Mouse (Mus musculus) liver, embryonic 11.5 days (tissue): ENCODE data around the gene Rab3a. TPM values are rescaled to one million over a fixed set of nuclear protein-coding genes. Genes with fewer than 3 reads are reported as not detected.

Experiments
- ATAC-seq: fragments of 200-750 bp; cut with Nextera tagmentation; replicated peaks from 2 replicates; pipeline ENCODE4 v1.8.0; 2017; ENCODE audit warnings: moderate number of reproducible peaks, mild to moderate bottlenecking, moderate TSS enrichment, moderate library complexity; ENCODE audit not compliant: low FRiP score
- DNase-seq: peaks from one replicate; pipeline ENCODE4 v3.0.0-alpha.2; 2017; ENCODE audit warnings: low spot score
- H3K27ac ChIP-seq: fragments of 300-500 bp; sonication (generic); 2 replicates; pipeline ENCODE4 v1.5.1; 2014; ENCODE audit warnings: mild to moderate bottlenecking, low read depth, low read length, control low read depth
- H3K27me3 ChIP-seq: fragments of 300-500 bp; sonication (generic); replicated peaks from 2 replicates; pipeline ENCODE4 v1.6.1; 2014; ENCODE audit warnings: low read length, mixed read lengths; ENCODE audit not compliant: control insufficient read depth, insufficient read depth
- H3K36me3 ChIP-seq: fragments of 300-500 bp; sonication (generic); 2 replicates; pipeline ENCODE4 v1.6.1; 2014; ENCODE audit warnings: mild to moderate bottlenecking, low read length, moderate library complexity, mixed read lengths; ENCODE audit not compliant: control insufficient read depth, insufficient read depth
- H3K4me1 ChIP-seq: fragments of 300-500 bp; sonication (generic); replicated peaks from 2 replicates; pipeline ENCODE4 v1.6.1; 2014; ENCODE audit warnings: low read length, mixed read lengths; ENCODE audit not compliant: control insufficient read depth, insufficient read depth
- H3K4me2 ChIP-seq: fragments of 300-500 bp; sonication (generic); 2 replicates; pipeline ENCODE4 v1.6.1; 2014; ENCODE audit warnings: mild to moderate bottlenecking, control low read depth, moderate library complexity
- H3K4me3 ChIP-seq: fragments of 300-500 bp; sonication (generic); 2 replicates; pipeline ENCODE4 v1.5.1; 2014; ENCODE audit warnings: low read depth, low read length, control low read depth
- H3K9ac ChIP-seq: fragments of 300-500 bp; sonication (generic); 2 replicates; pipeline ENCODE4 v1.6.1; 2014; ENCODE audit warnings: low read depth, low read length, control low read depth
- H3K9me3 ChIP-seq: fragments of 300-500 bp; sonication (generic); 2 replicates; pipeline ENCODE4 v1.6.1; 2016; ENCODE audit warnings: low read length, inconsistent platforms, mixed read lengths; ENCODE audit not compliant: control insufficient read depth
- WGBS: fragments of 180-500 bp; shearing (Covaris S2); extraction: QIAGEN DNeasy Blood & Tissue Kit; methylation state at CpG from one replicate; pipeline ENCODE4 v1.1.7; 2014; 5-methylcytosine and 5-hydroxymethylcytosine counted together
- polyA plus RNA-seq: library from polyadenylated mRNA; unstranded; fragments of >200 nt; fragmentation: Nextera tagmentation; extraction: Ambion mirVana; gene quantifications from 2 replicates; pipeline ENCODE4 v1.2.1, GENCODE M21; 2014

Rab3a gene
- polyA plus RNA-seq, 1 experiment from 2014 or later = 6.3 TPM

- Histone ChIP-seq H3K9me3 (no peaks in the 10 kb centered on the region), H3K4me3 (peak overlapping the region; percentile 86), H3K27ac (peak overlapping the region; percentile 82), H3K4me2 (peak overlapping the region; percentile 99), H3K9ac (peak overlapping the region; percentile 90), H3K4me1 (peaks cover 55% of the 10 kb centered on the region), H3K36me3 (no peaks in the 10 kb centered on the region; the same call in 1 of the 2 replicates), H3K27me3 (no peaks in the 10 kb centered on the region)
- DNase-seq = no peak
- peak; percentile 3 for ATAC-seq
- 1% methylated on average over 22 of the region's 22 CpGs for WGBS
These were observed 5.9 kb downstream of the Rab3a start for GRCm38 (mm10) chr8:70760350-70760749.

- H3K4me1 ChIP-seq = peaks cover 56% of the 10 kb centered on the region
- WGBS = under 1% methylated on average over 55 of the region's 55 CpGs
- H3K36me3 ChIP-seq = no peaks in the 10 kb centered on the region; the same call in 1 of the 2 replicates
- ATAC-seq = peak; percentile 89
- no peaks in the 10 kb centered on the region for H3K27me3 ChIP-seq
- peak within 1 kb of the TSS; percentile 86 for H3K4me3 ChIP-seq
- peak; percentile 91 for DNase-seq
- H3K9me3 ChIP-seq = no peaks in the 10 kb centered on the region
- H3K9ac ChIP-seq = peak within 1 kb of the TSS; percentile 90
- H3K27ac ChIP-seq = peak within 1 kb of the TSS; percentile 82
- peak within 1 kb of the TSS; percentile 99 for H3K4me2 ChIP-seq
These were observed 6.4 kb downstream of the Rab3a start, which contains the start of gene Mpv17l2 for GRCm38 (mm10) chr8:70760775-70761406. Gene Mpv17l2, minus strand, starts transcription at chr8:70760946.

GRCm38 (mm10) chr8:70762118-70762517 is 7.6 kb downstream of the Rab3a start:
- DNase-seq = no peak

GRCm38 (mm10) chr8:70763354-70763753 is 8.9 kb downstream of the Rab3a start:
- Histone ChIP-seq H3K4me2 (peak overlapping the region; percentile 99), H3K9me3 (no peaks in the 10 kb centered on the region), H3K36me3 (peaks cover 1% of the 10 kb centered on the region), H3K27ac (peak overlapping the region; percentile 63), H3K4me1 (peaks cover 74% of the 10 kb centered on the region), H3K27me3 (no peaks in the 10 kb centered on the region), H3K9ac (no peak overlapping the region), H3K4me3 (no peak overlapping the region)
- no peak for ATAC-seq
- no peak for DNase-seq
- WGBS = 3% methylated on average over 3 of the region's 3 CpGs

More at GRCm38 (mm10) chr8:70762118-70762517, 7.6 kb downstream of the Rab3a start:
- H3K9me3 ChIP-seq = no peaks in the 10 kb centered on the region
- H3K4me3 ChIP-seq = no peak overlapping the region
- no peak for ATAC-seq
- H3K27me3 ChIP-seq = no peaks in the 10 kb centered on the region
- peak overlapping the region; percentile 32; the same call in 1 of the 2 replicates for H3K9ac ChIP-seq
- WGBS = 59% methylated on average over 1 of the region's 1 CpGs
- H3K27ac ChIP-seq = peak overlapping the region; percentile 53; the same call in 1 of the 2 replicates
- H3K4me1 ChIP-seq = peaks cover 68% of the 10 kb centered on the region
- H3K36me3 ChIP-seq = no peaks in the 10 kb centered on the region
- 0 out of 2 replicates have a peak overlapping the region, but pooled peaks have one; percentile 24 for H3K4me2 ChIP-seq

- Histone ChIP-seq H3K4me3 (0 out of 2 replicates have a peak overlapping the region, but pooled peaks have one; percentile 60), H3K9me3 (no peaks in the 10 kb centered on the region), H3K36me3 (peaks cover 8% of the 10 kb centered on the region), H3K9ac (peak overlapping the region; percentile 12; the same call in 1 of the 2 replicates), H3K4me1 (peaks cover 76% of the 10 kb centered on the region), H3K4me2 (peak overlapping the region; percentile 99), H3K27me3 (no peaks in the 10 kb centered on the region), H3K27ac (peak overlapping the region; percentile 63)
- ATAC-seq = peak; percentile 53
- 32% methylated on average over 8 of the region's 8 CpGs for WGBS
- no peak for DNase-seq
These were observed 9.5 kb downstream of the Rab3a start for GRCm38 (mm10) chr8:70764026-70764425.

GRCm38 (mm10) chr8:70764676-70765075 is 10.2 kb downstream of the Rab3a start:
- Histone ChIP-seq H3K36me3 (peaks cover 8% of the 10 kb centered on the region), H3K4me1 (peaks cover 74% of the 10 kb centered on the region), H3K9ac (peak overlapping the region; percentile 25; the same call in 1 of the 2 replicates), H3K27ac (peak overlapping the region; percentile 63), H3K4me3 (peak overlapping the region; percentile 60), H3K9me3 (no peaks in the 10 kb centered on the region), H3K27me3 (no peaks in the 10 kb centered on the region), H3K4me2 (peak overlapping the region; percentile 99)
- ATAC-seq = no peak
- 88% methylated on average over 13 of the region's 13 CpGs for WGBS
- DNase-seq = no peak

GRCm38 (mm10) chr8:70765329-70765728 is 10.8 kb downstream of the Rab3a start:
- no peak for DNase-seq
- H3K4me2 ChIP-seq = peak overlapping the region; percentile 99
- H3K9me3 ChIP-seq = no peaks in the 10 kb centered on the region
- peak overlapping the region; percentile 63; the same call in 1 of the 2 replicates for H3K27ac ChIP-seq
- WGBS = 51% methylated on average over 9 of the region's 9 CpGs
- no peak for ATAC-seq
- H3K36me3 ChIP-seq = peaks cover 8% of the 10 kb centered on the region
- peak overlapping the region; percentile 60 for H3K4me3 ChIP-seq
- H3K27me3 ChIP-seq = no peaks in the 10 kb centered on the region
- peaks cover 74% of the 10 kb centered on the region for H3K4me1 ChIP-seq
- peak overlapping the region; percentile 74 for H3K9ac ChIP-seq

- ATAC-seq = no peak
- no peaks in the 10 kb centered on the region for H3K27me3 ChIP-seq
- peaks cover 76% of the 10 kb centered on the region for H3K4me1 ChIP-seq
These were observed 11.5 kb downstream of the Rab3a start for GRCm38 (mm10) chr8:70765838-70766570.

More at GRCm38 (mm10) chr8:70765838-70766570, 11.5 kb downstream of the Rab3a start:
- DNase-seq = no peak
- Histone ChIP-seq H3K27ac (peak overlapping the region; percentile 28), H3K9me3 (no peaks in the 10 kb centered on the region), H3K36me3 (peaks cover 10% of the 10 kb centered on the region), H3K4me2 (peak overlapping the region; percentile 99), H3K9ac (peak overlapping the region; percentile 74), H3K4me3 (peak overlapping the region; percentile 60)
- 2% methylated on average over 34 of the region's 34 CpGs for WGBS
